Mouse (Mus musculus): ENCODE data around the gene Gm13539.
"Not testable (repeated sequence)": the region's sequence is repeated elsewhere in the genome, so short reads cannot be mapped to it uniquely, and the experiment has no call there.

Gm13539 gene

DNA sequence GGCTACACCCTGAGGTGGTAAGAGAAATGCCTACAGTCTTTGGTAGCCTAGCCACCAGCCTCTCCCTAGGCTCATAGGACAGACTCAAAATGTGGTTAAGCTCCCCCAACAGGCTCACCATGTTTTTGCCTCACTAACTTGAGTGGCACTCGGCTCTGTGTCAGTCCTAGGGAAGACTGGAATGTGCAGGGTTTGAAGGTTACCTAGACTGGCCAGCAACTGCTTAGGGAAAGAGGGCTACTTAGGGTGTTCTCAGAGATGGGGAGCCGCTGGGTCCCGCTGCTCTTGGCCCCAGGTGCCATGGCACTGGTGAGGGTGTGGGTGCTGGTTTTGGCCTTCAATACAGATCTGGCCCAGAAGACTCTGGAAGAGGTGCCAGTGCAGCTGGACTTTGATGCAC lies at the start of gene Gm13539:
Gene Gm13539 (plus strand): TSS at position 301 of the 400 bp plus-strand sequence.
- no peak for DNase-seq (ENCODE audit: low read depth, low spot score)

DNA sequence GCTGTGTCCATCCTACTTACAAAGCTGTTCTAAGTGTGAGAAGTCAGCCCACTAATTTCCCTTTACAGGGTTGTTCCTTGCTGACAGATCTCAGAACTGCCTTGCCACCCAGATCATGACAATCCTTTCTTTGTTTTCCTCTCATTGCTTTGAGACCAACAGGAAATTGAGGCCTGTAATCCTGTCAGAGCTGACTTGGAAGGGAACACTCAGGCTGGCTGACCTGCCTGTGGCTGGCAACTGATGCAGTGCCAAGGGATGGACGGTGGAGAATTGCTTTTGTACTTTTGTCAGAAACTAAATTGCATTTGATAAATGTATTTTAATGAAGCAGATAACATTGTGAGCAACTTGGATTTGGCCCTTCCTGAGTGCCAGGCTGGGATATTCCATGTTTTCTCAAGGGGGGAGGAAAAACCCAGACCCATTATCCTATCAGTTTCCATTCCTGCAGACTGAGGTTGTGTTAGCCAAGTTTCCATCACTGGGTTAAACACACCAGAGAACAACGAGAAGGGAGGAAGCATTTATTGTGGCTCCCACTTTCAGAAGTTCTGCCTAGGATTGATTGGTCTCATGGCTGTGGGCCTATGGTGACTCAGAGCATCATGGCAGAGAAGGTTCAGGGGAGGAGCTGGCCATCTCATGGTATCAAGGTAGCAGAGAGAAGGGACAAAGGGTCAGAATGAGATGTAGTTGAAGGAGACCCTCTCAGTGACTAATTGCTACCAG lies 48.7 kb upstream of the Gm13539 start:
- DNase-seq (ENCODE audit: low read depth, low spot score), result no peak

DNA sequence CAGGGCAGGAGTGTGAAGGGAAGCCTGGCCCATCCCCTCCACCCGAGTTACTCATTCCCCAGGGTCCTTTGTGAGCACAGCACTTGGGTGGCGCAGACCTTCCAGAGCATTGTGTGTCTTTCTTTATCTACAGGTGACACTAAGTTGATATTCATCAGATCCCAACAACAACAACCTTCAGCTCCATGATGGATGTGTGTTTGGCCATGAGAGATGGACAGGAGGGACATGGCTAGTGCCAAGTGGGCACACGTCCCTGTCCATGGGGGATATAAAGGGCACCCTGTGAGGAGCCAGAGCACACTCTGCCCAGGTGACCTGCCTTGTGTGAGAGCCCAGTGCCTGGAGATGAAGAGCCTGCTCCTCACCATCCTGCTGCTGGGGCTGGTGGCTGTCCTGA lies 45.3 kb upstream of the Gm13539 start, which contains the start of gene Obp2b:
Gene Obp2b (plus strand): TSS at position 301 of the 400 bp plus-strand sequence.
- DNase-seq (ENCODE audit: low read depth, low spot score), result not testable (repeated sequence)

DNA sequence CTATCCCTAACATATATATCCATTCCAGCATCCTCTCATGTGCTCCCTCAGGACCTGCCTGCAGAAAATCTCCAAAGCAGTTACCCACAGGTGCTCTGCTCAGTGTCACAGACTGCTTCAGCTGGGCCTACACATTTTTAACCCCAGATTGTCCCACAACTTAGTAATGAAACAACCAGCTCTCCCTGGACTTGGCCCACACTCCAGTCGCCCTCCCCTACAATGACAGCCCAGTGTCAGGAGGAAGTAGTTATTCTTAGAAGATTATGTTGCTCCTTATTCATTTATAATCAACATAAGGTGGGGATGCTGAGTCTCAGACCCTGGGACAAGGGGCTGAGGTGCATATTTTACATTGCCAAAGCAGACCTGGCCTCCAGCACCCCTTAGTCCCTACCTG lies 40.4 kb upstream of the Gm13539 start:
- DNase-seq (ENCODE audit: low read depth, low spot score), result no peak

DNA sequence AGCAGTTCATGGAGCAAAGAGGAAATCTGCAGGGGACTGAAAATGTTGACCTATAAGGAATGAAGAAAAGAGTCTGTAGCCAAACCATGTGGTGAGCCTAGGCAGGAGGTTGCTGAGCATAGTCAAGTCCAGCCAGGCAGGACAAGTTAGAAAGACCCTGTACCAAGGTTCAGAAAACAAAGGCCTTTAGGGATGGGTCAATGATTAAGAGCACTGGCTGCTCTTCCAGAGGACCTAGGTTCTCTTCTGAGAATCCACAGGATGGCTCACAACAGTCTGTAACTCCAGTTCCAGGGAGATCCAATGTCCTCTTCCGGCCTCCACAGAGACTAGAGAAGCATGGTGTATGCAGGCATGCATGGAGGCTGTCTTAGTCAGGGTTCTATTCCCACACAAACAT lies 27.9 kb upstream of the Gm13539 start:
- no peak for DNase-seq (ENCODE audit: low read depth, low spot score)

DNA sequence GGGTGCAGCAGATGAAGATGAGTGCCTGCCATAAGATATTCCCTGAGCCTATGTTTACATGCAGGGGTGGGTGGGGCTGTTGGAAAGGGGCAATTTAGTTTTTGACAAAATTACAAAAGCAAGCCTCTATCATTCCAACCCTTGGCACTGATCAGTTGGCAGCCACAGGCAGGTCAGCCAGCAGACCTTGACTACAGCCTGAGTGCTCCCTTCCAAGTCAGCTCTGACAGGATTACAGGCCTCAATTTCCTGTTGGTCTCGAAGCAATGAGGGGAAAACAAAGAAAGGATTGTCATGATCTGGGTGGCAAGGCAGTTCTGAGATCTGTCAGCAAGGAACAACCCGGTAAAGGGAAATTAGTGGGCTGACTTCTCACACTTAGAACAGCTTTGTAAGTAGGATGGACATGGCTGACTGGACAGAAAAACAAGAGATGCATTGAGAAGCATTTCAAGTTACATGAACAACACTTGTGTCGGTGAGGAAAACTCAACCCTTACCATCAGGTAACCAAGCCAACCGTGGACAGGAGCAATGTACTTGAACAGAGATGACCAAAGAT lies 23.9 kb upstream of the Gm13539 start:
- no peak for DNase-seq (ENCODE audit: low read depth, low spot score)

DNA sequence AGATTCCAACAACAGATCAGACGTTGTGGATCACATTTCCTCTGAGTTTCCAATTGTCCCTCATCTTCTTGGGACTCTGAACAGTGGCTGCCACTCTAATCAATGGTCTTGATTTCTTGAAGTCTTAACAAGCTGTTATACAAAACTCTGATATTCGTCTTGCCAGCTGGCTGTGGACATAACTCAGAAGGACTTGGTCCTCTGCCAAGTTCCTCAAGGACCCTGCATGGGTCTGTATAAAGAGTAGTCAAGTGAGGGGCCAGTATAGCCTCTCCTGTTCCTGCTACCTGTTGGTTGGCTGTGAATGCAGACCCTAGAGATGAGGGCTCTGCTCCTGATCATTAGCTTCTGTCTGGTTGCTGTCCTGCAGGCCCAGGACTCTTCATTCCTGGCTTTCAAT lies 16.8 kb upstream of the Gm13539 start, which contains the start of gene Lcn3:
Gene Lcn3 (plus strand): TSS at position 301 of the 400 bp plus-strand sequence.
- DNase-seq (ENCODE audit: low read depth, low spot score), result no peak

DNA sequence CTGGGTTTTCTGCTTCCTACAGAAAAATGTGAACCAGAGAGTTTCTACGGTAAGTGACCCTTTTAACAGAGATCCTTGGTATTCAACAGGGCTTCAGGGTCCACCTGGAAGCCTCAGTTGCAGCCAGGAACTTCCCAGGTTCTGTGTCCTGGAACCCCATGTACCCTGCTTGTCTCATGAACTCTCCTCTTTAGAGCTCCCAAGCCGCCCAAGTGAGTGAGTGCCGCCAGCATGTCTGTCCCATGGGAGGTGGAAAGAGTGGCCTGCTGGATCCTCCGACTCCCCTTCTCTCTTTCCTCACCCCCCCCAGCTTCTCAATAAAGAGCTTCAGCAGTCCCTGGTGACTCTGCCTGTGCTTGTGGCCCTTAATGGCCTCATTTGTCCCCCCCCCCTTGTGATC lies 14.3 kb upstream of the Gm13539 start:
- DNase-seq (ENCODE audit: low read depth, low spot score), result no peak

DNA sequence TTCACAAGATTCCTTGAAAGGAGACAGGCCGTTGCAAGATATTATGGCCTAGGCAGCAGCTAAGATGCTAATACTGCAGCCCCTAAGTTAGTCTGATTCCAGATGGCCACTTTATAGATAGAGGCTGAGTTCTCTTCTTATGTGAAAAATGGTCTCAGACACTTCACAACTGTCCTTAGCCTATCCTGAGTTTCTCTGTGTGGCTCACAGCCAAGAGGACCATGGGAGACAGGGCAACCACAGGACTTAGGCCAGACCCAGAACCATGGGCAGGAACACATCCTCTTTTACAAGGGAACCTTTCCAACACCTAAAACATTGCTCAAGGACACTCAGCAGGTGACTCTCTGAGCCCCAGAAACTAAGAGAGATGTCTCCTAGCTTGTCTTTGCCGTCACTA lies 8.6 kb upstream of the Gm13539 start:
- DNase-seq (ENCODE audit: low read depth, low spot score), result no peak

DNA sequence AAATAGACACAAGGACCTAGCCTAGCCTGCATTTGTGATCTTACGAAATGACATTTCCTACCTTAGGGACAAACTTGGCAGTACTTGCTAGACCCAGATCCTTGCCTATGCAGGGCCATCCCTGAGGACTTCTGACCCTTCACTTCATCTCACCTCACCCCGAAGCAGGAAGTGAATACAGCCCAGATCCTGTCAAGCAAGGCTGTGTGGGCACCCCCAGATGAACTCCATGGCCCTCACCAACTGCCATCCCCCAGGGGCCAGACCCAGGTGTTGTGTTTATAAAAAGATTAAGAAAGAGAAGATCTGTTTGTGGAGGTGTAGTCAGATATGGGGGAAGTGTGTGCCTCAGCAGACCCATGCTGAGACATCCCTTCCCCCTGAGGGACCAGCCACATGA lies 7.4 kb upstream of the Gm13539 start:
- DNase-seq (ENCODE audit: low read depth, low spot score), result no peak

DNA sequence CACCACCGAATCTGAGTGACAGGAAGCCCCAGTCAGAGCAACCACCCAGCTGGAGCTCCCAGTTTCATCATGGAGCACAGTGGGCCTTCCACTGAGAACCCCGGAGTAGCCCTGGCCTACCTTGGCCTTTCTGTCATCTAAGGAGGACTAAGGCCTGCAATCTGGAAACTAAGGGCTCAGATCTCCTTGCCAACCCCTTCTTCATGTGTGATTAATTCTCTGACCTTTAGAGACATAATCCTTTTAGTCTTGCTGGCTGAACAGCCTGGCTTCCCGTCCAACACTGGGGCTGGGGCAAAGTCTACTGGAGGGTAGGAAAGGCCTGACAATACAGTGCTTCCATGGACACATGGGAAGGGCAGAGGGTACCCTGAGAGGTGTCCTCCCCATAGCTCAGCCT lies 6.1 kb upstream of the Gm13539 start:
- peak; percentile 14 for DNase-seq (ENCODE audit: low read depth, low spot score)

DNA sequence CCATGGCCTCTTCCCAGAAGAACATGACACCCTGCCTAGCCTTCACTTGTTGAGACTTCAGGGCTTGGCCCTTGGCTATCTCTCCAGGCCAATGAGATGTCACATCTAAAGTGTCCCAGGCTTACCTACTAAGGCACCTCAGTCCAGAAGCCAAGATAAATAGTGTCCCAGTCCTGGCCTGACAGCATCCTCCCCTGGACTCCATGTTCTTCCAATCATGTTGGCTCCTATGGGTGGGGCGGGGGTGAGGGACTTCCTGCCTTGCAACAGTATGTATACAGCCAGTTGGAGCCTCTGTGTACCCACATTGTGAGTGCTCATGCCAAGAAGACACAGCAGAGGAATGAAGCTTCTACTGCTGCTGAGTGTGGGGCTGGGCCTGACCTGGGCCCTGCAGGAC lies 5.3 kb upstream of the Gm13539 start, which contains the start of gene Lcn11:
Gene Lcn11 (plus strand): TSS at position 301 of the 400 bp plus-strand sequence.
- DNase-seq (ENCODE audit: low read depth, low spot score), result no peak

DNA sequence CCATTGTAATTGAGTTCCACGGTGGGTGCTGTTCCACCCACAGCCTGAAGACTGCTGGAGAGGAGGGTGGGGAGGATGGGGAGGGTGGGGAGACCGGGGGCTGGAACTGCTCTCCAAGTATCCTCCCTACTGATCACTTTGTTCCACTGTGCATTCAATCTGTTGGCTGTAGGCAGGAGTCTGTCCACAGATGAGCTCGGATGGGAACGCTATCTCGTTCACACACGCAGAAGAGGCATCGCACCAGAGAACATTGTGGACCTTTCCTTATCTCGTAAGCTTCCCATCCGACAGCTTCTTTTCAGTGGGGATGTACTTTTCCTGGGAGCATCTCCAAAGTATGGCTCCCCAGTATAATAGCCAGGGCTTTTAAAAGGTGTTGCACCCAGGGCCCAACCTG lies 3.0 kb upstream of the Gm13539 start:
- DNase-seq (ENCODE audit: low read depth, low spot score), result no peak

DNA sequence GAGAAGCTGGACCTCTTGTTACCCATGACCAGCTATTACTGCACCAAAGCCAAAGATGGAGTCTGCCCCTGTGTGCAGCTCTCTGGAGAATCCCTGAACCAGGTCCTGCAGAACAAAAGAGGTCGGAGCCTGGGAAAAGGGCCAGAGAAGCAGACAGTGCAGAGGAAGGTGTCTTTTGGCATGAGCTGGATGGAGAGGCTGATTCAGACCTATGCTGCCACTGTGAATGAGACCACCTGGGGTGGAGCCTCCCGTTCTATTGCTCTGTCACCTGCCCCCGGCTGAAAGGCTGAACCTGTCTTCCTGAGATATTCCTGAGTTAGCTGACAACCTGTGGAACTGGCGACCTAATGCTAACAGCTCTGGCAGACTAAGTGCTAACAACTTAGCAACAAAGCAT lies 1.1 kb upstream of the Gm13539 start:
- peak; percentile 12 for DNase-seq (ENCODE audit: low read depth, low spot score)

DNA sequence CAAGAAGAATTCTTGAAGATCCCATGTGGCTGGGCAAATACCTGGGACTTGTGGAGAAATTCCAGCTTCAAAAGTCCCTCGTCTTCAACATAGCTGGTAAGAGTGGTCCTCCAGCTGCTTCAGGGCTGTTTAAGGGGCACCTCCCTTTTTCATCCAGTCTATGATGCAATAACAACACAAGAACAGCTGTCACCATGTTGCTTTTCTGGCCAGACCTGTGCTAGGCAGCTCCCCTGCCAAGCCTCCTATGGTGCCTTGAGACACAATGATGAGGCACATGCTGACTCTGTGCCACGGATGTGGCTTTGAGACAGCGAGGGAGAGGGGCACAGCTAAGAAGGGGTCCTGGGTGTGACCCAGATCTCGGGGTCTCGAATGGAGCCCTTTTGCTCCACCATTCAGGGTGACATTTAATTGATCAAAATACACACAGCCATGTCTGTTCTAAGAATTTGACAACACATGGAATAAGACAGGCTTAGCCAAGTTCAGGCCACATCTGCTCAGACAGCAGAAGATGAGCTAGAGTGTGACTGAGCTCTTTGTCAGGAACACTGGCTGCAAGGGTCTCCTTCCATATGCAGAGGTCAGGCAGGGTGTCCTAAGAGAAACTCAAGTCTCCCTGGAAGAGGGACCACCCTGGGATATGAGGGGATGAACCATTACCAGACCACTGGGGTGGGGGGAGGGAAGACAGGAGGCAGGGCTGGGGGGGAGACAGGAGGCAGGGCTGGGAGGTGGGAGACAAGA lies 3.7 kb downstream of the Gm13539 start:
- DNase-seq (ENCODE audit: low read depth, low spot score), result no peak

DNA sequence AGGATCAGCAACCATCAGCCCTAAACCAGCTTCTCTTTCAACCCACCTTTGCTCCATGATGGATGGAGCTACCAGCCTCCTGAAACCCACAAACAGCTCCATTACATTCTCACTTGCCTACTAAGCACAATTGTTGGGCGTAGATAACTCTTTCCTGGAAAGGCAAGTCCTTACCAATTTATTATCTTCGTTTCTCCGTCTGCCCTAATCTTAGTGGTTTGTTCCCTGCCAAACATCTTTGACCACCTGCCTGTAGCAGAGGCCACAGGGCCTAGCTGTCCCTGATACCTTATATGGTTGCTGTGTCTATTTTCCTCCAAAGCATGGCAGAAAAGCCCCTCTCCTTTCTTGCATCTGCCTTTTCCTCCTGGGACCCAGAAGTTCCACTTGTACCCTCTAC lies 7.0 kb downstream of the Gm13539 start:
- DNase-seq (ENCODE audit: low read depth, low spot score), result no peak

DNA sequence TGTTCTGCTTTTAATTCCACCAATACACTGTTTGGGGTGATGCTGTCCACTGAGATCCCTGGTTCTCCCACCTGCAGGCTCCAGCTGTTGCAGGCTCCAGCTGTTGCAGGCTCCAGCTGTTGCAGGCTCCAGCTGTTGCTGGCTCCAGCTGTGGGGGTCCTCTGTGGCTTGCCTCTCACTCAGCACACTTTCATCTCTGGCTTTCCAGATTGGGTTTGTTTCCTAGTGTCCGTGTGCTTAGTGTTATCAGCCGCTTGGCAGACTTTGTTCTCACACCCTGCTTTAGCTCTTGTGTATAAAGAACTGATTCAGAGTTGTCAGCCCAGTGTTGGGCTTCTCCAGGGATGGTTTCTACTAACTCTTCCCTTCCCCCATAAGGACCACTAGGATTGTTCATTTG lies 15.6 kb downstream of the Gm13539 start:
- DNase-seq (ENCODE audit: low read depth, low spot score), result peak; percentile 52

DNA sequence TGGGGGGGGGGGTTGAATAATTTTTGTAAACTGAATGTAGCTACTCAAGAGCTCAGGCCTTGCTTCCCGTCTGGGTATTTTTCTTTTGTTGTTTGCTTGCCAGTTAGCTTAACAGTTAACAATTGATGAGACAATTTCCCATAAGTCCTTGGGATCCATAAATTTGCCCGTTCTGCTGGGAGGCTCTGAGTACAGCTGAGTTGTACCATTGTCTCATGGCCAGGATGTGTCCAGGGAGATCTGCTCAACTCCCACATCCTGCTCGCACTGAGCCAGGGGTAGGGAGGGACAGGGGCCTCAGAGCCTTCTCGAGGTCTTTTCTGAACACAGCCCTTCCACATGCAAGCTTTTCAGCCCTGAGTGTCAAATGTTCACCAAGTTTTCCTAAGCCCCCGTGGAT lies 16.0 kb downstream of the Gm13539 start:
- DNase-seq (ENCODE audit: low read depth, low spot score), result peak; percentile 81

DNA sequence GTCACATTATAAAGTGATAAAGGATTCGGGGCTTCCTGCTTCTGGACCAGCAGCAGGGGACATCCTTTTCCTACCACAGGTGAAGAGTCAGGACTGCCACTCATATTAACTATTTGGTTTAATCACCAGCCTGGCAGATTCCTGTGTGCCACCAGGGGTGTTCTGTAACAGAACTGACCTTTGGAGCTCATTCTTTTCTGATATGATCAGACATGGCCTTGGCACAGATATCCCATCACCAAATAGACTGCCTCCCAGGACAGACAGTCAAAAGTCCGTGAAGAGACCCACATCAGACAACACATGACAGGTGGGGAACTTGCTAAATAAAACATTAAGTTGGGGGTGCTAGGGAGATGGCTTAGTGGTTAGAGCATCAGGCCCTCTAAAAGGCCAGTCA lies 29.7 kb downstream of the Gm13539 start:
- no peak for DNase-seq (ENCODE audit: low read depth, low spot score)

DNA sequence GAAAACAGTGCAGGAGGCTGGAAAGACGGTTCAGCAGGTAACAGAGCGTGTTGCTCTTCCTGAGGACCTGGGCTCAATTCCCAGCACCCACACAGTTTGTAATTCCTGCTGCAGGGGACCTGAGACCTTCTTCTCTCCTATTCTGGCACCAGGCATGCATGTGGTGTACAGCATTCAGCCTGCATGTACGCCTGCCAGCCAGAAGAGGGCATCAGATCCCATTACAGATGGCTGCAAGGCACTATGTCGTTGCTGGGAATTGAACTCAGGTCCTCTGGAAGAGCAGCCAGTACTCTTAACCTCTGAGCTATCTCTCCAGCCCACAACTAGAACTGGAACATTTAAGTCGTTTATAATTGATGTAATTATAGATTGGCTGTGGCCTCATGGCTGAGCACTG lies 31.3 kb downstream of the Gm13539 start:
- DNase-seq (ENCODE audit: low read depth, low spot score), result no peak

DNA sequence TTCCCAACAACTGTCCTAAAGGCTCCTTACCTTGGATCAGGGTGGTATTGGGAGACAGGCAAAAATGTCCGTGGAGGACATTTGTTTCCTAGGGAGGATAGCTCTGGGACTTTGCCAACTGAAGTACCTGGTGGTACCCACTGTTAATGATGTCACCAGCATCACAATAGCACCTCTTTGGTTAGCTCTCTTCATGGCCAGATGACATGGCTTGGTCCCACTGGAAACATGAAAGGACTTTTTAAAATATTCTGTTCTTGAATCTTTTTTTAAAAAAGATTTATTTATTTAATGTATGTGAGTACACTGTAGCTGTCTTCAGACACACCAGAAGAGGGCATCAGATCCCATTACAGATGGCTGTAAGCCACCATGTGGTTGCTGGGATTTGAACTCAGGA lies 33.7 kb downstream of the Gm13539 start, which contains the start of gene Glt6d1:
Gene Glt6d1 (minus strand): TSS at position 101 of the 400 bp plus-strand sequence.
- DNase-seq (ENCODE audit: low read depth, low spot score), result not testable (repeated sequence)

DNA sequence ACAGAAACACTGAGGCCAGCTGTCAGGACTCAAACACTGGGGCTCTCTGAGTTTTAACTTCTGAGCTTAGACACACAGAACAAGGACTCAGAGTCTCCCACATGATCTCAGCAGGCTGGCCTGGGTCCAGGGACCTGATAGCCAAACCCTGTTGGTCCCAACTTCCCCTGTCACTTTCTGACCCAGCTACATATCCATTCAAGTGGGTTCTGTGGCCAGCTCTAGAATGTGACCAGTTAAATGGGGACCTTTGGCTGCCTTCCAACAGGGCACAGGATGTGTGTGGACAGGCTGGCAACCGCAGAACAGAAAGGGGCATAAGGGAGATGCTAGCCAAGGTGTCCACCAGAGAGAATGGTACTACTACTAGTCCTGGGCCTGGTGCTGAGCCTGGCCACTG lies 40.7 kb downstream of the Gm13539 start, which contains the start of gene Lcn9:
Gene Lcn9 (plus strand): TSS at position 348 of the 400 bp plus-strand sequence.
- DNase-seq (ENCODE audit: low read depth, low spot score), result peak; percentile 77
